Mouse (Mus musculus) adrenal gland, postnatal 10 days (tissue): ENCODE results near the gene Grk2. TPM values are rescaled to one million over a fixed set of nuclear protein-coding genes. Genes with fewer than 3 reads are reported as not detected.

Experiments used
- DNase-seq: peaks from one replicate; pipeline ENCODE4 v3.0.0; 2021; ENCODE audit warnings: mixed read lengths
- long read RNA-seq, 2 experiments: library from polyadenylated mRNA; stranded (forward); transcript quantifications; one replicate each; pipeline ENCODE4 v2.0.0; 2021
- total RNA-seq, 2 experiments: library from RNA; stranded (reverse); gene quantifications; 2 replicates each; pipeline ENCODE4 v1.2.3; 2021

The Grk2 gene
- 10 to 100 TPM; 46.3 to 54.8 TPM for total RNA-seq
- long read RNA-seq, experiment 1, transcript Grk2-202 (21 exons, 3,376 nt), result major isoform, 38 of 69 reads
- long read RNA-seq, experiment 1, partial matches to known transcripts, result 9 of 69 reads
- long read RNA-seq, experiment 1, other reads (novel, unspliced or antisense), result 22 of 69 reads
- long read RNA-seq, experiment 2, transcript Grk2-202 (21 exons, 3,376 nt), result major isoform, 15 of 34 reads
- long read RNA-seq, experiment 2, partial matches to known transcripts, result 3 of 34 reads
- long read RNA-seq, experiment 2, other reads (novel, unspliced or antisense), result 16 of 34 reads

GRCm38 (mm10) chr19:4306190-4306577 is at the start of gene Grk2:
Gene Grk2 (minus strand): TSS chr19:4306222.
- DNase-seq, result peak; percentile 93

GRCm38 (mm10) chr19:4349455-4349854 is 43.4 kb upstream of the Grk2 start:
- DNase-seq, result no peak

GRCm38 (mm10) chr19:4346479-4346878 is 40.5 kb upstream of the Grk2 start:
- DNase-seq, result no peak

- DNase-seq, result peak; percentile 71
Observed at GRCm38 (mm10) chr19:4338162-4338561, 32.1 kb upstream of the Grk2 start.

GRCm38 (mm10) chr19:4333791-4334190 is 27.8 kb upstream of the Grk2 start:
- peak; percentile 98 for DNase-seq

- no peak for DNase-seq
Observed at GRCm38 (mm10) chr19:4333100-4333775, 27.2 kb upstream of the Grk2 start.

- DNase-seq, result peak; percentile 80
Observed at GRCm38 (mm10) chr19:4332653-4333052, 26.6 kb upstream of the Grk2 start.

GRCm38 (mm10) chr19:4331273-4331672 is 25.3 kb upstream of the Grk2 start:
- DNase-seq, result no peak

GRCm38 (mm10) chr19:4330603-4331002 is 24.6 kb upstream of the Grk2 start:
- no peak for DNase-seq

- DNase-seq, result no peak
Observed at GRCm38 (mm10) chr19:4328737-4329304, 22.8 kb upstream of the Grk2 start.

- peak; percentile 50 for DNase-seq
Observed at GRCm38 (mm10) chr19:4326881-4327280, 20.9 kb upstream of the Grk2 start.

- no peak for DNase-seq
Observed at GRCm38 (mm10) chr19:4326106-4326505, 20.1 kb upstream of the Grk2 start.

- no peak for DNase-seq
Observed at GRCm38 (mm10) chr19:4322134-4322533, 16.1 kb upstream of the Grk2 start.

- no peak for DNase-seq
Observed at GRCm38 (mm10) chr19:4321622-4322021, 15.6 kb upstream of the Grk2 start.

GRCm38 (mm10) chr19:4319272-4319671 is 13.2 kb upstream of the Grk2 start:
- DNase-seq, result no peak

- no peak for DNase-seq
Observed at GRCm38 (mm10) chr19:4317181-4317580, 11.2 kb upstream of the Grk2 start.

GRCm38 (mm10) chr19:4315223-4315944 is 9.4 kb upstream of the Grk2 start:
- peak; percentile 72 for DNase-seq

GRCm38 (mm10) chr19:4309776-4310185 is 3.8 kb upstream of the Grk2 start:
- DNase-seq, result peak; percentile 63

- no peak for DNase-seq
Observed at GRCm38 (mm10) chr19:4309302-4309701, 3.3 kb upstream of the Grk2 start.

GRCm38 (mm10) chr19:4305491-4306189 is 382 bp downstream of the Grk2 start:
- peak; percentile 60 for DNase-seq

GRCm38 (mm10) chr19:4304871-4305321 is 1.1 kb downstream of the Grk2 start:
- DNase-seq, result no peak

- DNase-seq, result no peak
Observed at GRCm38 (mm10) chr19:4304251-4304821, 1.7 kb downstream of the Grk2 start.
